Mouse (Mus musculus) urinary bladder, postnatal 4 days (tissue): ENCODE measurements around the gene Kcnq1.

Experiments used
- DNase-seq, 2 experiments: peaks; one replicate each; pipeline ENCODE4 v3.0.0; 2021 to 2022; ENCODE audit warnings: low spot score in 2 of 2

Kcnq1 gene

DNA sequence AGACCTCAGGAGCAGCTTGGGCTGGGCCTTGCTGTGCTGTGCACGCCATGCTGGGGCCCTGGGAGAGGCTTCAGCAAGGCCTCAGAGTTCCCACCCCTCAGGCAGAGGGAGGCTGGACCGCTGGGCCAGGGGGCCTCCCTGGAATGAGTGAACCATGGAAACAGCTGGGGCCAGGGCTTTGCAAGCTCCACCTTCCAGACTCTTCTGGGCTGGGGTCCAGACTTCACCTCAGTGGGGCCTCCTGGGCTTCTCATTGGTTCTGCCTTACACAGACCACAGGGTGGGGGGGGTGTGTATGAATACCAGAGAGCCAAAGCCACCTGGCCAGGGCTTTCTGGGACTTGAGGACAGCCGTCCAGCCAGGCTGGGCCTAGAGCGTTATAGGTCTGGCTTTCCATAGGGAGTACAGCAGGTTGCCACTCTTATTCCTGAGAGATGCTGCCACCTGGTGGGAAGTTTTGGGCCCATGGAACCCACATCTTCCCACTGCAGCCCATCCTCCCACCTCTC is 19.0 kb upstream of the Kcnq1 start:
- peak; percentile 72 to 75 for DNase-seq

DNA sequence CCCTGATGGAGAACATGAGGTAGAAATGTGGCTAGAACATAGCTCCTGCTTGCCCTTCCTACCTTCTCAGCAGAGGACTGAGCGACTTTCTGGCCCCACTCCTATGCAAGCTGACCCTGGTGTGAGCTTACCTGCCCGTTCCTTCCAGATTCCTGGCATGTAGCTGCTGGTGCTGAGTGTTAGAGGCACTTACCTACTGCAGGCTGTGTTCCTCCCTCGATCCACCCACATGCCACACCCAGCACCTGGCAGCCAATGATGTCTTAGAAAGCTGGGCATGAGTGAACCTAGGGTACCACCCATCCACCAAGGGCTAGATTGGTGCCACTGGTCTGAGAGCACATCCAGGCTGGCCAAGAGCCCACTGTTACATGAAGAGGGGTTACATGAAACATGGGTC is 12.3 kb upstream of the Kcnq1 start:
- no peak for DNase-seq

DNA sequence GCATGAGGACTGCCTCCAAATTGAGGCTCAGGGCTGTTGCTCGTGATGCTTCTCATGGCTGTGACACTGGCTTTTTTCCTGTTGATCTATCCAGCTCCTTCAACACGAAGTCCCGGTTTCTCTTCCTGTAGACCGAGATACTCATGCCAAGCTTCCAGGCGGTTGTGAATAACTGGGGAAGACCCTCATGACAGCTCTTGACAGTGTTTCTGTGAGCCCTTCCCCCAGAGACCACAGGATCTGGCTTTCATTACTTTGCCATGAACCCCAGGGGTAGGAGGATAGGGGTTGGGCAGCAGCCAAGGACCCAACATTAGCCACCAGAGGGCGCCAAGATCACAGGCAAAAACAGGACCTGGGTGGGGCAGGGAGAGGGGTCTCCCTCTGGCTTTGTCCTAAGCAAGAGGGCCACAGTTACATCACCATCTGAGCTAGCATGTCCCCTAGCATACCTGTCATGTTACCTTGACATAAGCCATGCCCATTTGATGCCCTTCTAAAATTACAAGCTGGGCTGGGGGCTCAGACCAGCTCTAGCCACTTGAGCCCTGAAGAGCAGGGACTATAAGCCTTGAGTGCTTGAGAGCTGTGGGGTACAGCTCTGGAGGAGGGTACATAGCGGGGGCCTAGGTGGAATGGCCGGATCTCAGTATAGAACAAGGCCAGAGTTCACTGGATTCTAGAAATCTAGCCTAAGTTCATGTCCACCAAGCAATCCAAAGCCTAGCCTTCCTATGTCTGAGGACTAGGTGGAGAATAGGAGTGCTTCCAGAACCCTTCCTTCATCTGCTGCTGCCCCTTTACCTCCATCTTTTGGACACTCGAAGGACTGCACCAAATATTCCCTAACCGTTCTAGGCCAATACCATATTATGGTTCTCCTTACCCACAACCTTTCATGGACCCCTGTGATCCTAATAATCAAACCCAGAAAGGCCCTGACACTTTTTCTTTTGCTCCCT is 11.3 kb upstream of the Kcnq1 start, which contains the start of gene Trpm5:
Gene Trpm5 (minus strand): TSS at position 51 of the 962 bp plus-strand sequence.
- DNase-seq: peak; percentile 51 to 84

DNA sequence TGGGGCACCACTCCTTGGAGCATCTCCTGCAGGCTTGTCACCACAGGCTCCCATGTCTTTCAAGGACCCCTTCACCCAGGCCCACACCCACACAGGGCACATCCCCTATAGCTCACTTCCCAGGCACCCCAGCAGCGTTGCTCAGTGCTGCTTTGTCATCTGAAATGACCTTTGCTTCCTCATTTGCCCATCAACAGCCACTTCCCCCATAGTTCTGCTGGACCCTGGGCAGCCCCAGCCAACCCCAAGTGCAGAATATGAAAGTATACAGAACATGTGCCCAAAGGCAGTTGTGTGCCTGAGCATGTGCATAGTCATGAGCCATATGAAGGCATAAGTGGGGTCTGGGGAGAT is 10.6 kb upstream of the Kcnq1 start:
- DNase-seq: no peak

DNA sequence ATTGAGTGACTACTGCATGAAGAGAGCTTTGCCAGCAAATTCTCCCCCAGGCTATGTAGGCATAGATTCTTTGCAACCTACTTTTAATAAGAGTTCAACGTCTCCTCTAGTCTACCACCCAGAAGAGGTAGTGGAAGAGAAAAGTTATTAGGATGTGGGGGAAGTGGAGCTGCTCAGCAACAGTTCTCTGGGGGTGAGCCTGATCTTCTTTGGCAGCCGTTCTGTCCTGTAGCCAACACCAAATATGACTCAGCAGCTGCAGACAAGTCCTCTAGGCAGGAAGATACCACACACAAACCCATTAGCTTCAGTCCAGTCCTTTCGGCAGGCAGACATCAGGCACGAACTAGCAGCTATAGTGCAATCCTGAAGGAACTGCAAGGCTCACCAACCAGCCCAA is 5.4 kb upstream of the Kcnq1 start:
- DNase-seq: no peak

DNA sequence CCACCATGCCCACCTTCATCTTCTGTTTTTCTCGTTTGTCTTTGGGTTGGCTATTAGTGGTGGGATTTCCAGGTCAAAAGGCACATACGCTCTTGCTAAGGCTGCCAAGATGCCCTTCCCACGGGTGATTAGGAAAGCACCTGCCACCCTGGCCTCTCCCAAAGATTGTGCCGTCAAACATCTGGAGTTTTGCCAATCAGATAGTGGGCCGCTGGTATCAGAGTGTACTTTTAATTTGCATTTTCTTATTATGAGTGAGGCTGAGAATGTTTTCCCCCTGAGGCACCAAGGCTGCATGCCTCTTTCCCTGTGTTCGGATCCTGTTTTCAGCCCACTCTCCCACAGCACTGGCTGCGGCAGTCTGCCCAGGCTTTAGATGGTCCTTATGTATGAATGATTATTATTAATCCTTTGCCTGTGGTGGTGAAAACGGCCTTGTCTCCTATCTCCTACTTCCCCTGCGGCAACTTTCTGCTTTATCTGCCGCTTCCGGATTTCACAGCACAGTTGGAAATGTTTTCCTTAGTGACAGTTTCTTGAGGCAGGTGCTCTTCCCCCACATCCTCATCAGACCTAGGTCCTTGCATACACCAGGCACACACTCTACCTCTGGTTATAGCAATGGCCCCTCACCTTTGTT is 784 bp upstream of the Kcnq1 start:
- DNase-seq: no peak

DNA sequence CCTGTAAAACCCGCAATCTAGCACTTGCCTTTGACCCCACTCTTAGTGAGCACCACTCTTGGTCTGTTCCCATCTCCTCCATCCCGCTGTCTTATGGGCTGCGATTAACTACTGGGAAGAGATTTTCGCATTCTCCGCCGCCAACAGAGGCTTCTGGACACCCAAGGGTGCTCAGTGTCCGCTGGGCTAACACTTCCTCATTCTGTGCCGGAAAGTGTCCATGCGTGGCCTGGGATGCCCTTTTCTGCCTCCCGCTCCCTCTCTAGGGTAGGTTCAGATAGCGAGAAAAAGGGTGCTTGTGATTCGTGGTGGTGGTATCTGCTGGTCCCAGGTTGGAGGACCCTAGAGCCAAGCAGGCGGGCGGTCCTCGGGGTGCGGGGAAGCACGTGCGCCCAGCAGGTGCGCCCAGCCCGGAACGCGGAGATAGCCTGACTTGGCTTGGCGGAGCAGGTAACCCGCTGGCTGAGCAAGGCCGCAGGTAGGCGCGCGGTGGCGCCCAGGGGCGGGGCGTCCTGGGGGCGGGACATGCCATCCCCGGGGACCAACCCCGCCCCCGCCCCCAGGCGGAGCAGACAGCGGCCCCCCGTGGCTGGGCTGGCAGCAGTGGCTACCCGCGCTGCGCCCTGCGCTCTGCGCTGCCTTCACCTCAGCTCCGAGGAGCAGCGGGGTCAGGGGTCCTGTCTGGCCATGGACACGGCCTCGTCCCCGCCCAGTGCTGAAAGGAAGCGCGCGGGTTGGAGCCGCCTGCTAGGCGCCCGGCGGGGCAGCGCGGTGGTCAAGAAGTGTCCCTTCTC is 707 bp downstream of the Kcnq1 start:
- DNase-seq: peak in 1 of 2 experiments; percentile 38

DNA sequence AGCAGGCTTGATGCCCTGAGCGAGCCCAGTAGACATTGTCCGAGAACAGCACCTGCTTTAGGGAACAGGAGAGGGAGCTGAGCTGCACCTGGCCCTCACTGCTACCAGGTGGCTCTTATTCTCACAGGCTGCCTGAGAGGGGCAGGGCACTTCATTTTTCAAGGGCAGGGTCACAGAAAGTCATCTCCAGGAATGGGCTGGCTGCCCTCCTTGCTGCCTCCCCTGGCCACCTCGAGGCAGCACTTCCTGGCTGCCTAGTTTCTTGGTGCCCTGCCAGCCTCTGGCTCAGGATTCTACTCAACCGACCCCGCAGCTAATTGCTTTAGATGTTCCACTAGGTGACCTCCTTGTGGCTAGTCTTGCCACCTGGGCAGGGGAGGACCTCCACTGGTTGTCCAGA is 2.0 kb downstream of the Kcnq1 start:
- no peak for DNase-seq

DNA sequence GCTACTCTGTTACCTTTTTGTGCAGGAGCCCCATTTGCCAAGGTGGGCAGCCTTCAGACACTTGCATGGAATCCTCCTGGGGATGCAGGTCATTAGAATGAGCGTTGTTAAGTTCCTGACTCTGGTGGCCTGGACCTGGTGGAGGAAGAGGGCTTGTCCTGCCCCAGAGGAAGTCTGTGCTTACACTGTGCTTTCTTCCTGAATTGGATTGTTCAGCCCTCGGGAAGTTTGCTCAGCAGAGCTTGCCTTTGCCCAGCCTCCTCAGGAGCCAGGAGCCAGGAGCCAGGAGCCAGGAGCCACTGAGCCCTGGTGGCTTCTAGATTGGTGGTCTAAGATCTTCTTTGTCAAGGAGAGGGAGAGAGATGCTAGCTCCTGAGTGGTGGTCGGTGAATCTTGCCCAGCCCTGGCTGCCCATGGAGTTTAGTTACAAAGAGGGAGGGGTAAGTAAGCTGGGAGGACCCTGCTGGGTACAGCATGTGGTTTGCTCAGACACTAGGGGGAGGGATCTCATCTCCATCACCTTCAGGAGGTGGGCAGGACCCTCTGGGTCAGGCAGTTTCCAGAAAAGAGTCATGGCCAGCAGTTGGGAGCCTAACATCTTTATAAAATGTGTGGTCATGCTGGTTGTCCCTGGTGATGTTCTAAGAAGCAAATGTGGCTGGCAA is 3.0 kb downstream of the Kcnq1 start:
- DNase-seq: no peak

DNA sequence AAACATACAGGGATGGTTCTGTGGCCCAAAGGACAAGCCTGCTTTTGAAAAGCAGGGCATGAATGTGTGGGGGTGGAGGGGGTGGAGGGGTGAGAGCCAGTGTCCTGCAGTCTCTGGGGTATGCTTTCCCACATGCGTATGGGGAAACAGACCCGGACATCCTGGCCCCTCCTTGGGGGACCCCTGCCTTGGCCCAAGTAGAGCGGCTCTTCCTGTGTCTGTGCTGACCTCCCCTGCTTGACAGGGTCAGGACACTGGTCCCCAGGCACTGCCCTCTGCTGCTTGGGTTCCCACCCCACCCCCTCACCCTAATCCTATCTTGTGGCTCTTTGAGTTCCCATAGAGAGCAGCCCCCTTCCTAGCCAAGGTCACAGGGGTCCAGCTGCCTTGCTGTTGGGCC is 3.5 kb downstream of the Kcnq1 start:
- no peak for DNase-seq

DNA sequence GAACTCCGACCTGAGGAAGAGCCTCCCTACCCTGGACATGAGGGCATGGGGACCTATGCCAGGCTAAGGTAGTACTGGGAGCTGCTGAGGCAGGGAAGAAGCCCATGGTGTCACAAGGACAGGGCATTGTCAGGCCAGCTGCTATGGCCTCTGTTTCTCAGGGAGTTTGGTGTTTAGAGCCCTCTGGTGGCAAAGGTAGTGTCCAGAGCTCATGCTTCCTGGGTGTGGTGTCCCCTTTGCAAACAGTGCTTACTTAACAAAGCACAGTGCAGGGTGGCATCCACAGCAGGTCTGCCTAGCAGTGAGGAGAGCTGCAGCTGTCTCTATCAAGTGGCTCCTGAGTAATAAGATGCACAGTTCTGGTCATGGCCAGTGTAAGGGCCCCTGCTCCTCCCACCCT is 4.6 kb downstream of the Kcnq1 start:
- no peak for DNase-seq

DNA sequence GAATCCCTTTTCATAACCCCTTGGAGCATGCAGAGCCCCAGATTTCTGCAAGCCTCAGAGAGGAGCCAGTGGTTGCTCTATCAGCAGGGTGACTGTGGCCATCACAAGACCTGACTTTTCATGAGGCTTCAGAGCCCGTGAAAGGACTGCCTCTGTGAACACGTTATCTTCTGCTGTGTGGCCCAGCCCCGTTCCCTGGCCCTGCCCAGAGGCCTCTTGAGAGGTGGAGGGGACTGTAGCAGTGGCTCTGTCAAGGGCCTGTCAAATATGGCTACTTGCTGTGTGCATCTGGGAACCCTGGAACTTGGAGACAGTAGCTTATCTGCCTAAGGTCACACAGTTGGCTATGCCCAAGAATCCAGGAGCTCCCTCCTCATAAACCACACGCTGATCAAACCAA is 5.6 kb downstream of the Kcnq1 start:
- DNase-seq: no peak

DNA sequence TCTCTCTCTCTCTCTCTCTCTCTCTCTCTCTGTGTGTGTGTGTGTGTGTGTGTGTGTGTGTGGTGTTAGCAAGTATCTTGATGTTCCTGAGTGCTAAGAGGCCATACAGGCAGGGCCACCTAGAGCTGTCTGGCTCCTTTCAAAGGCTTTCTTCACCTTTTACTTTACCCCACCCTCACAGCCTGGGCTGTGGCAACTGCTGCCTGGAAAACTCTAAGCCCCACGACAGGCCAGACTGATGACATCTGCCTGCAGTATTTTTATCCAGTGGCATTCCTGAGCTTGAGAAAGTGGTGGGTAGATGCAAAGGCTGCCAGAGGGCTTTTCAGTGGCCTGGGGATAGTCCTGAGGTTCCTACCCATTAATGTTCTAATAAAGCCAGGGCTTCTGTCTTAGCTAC is 6.2 kb downstream of the Kcnq1 start:
- DNase-seq: no peak

DNA sequence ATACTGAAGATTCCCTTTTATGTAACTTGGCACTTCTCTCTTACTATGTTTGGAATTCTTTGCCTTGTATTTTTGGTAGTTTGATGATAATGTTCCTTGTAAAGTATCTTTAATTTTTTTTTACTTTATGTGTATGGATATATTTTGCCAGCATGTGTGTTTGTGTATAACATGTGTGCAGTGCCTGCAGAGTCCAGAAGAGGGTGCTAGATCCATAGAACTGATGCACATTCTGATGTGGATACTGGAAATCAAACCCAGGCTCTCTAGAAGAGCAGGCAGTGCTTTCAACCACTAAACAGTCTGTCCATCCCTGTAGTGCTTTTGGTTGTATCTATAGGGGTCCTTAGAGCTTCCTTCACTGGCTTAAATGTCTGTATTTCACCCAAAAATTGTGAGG is 8.6 kb downstream of the Kcnq1 start:
- no peak for DNase-seq

DNA sequence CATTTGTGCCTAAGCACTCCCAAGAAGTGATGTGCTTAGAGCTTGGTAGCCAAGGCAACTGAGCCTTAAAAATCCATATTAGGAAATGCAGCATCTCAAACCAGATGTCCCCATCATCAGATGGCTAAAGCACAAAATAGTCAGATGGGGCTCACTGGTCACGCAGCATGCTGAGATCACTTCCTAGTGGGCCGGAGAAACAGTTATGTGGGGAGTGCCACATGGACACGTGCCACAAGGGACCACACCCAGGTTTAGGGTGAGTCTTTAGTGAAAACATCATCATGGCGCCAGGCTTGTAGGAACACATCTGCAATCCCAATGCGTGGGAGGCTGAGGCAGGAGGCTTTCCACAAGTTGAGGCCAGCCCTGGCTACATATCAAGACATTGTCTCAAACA is 10.4 kb downstream of the Kcnq1 start:
- DNase-seq: no peak

DNA sequence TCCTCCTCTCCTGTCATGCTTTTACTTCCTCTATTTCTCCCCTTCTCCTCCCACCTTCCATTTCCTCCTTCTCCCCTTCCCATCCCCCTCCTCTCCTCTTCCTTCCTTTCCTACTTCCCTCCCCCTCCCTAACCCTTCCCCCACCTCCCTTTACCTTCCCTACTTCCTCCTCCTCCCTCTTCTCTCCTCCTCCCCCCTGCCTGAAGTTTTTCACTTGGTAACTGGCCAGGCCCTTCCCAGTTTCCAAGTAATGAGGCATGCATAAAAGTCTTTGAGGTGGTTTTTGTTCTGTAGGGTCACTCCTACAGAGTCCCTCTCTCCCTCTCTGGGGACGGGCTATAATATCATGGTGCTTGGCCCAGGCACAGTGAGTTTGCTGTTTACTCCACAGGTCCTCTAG is 13.2 kb downstream of the Kcnq1 start:
- no peak for DNase-seq

DNA sequence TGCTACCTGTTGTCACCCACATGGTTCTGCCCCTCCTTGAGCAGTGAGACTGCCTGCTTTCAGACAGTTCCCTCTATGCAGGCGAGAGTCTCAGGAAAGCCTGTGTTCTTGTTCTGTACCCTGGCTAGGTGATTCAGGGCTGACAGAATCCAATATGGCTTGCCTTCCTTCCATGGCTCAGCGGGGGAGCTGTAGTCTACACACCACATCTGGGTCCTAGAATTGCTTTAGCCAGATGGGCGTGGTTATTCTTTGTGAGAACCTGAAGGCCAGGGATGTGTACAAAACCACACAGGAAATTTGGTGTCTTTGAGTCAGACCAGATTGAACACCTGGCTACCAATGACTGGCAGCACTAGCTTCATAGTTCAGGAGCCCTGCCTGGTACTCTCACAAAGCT is 13.7 kb downstream of the Kcnq1 start:
- no peak for DNase-seq

DNA sequence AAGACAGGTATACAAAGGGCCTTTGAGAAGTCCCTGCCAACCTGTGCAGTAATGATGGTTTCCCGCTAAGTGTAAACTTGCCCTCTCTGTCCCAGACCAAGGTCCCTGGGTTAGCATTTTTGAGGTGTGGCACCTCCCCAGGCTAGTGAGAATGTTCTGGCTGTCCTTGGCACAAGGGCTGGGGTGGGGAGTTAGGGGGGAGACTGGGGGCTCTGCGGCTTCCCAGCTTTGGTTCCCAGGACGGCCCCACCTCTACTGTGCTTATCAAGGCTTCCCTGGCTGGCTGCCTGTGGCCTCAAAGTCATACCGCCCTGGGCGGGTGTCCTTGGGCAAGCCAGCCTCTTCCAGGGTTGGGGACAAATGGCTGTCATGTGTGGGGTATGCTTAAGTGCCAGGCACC is 16.0 kb downstream of the Kcnq1 start:
- no peak for DNase-seq

DNA sequence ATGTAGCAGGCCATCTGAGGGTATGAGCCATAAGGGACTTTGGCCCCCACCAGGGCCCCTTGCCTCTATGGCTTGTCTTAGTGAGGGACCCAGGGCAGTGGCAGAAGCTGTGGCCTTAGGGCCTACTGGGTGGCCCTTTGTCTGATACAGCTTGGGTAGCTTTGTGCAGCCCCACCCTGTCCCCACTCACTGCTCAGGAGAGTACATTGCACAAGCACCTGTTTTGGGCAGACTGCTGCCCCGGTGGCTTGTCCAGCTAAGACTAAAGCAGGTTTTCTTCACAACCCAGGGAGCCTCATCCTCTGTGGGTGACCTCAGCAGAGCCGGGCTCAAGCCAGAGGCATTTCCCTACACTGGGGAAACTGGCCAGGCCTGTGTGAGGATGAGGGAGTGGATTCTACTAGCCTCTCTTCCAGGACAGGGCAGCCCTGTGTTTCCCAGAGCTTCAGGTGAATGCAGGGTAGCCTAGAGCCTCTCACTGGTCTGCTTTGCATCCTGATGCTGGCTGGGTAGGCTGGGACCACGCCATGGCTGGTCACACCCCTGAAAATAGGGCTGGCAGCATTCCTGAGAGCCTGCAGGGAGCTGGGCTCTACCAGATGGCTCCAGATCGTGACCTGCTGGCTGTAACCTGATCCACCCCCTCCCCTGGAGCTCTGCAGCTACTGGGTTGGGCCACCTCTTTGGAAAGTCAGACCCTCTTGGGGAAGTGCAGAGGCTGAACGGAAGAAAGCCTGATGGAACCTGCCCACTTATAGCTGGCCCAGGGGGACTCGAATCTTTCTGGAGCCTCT is 17.9 kb downstream of the Kcnq1 start:
- peak; percentile 46 to 68 for DNase-seq

DNA sequence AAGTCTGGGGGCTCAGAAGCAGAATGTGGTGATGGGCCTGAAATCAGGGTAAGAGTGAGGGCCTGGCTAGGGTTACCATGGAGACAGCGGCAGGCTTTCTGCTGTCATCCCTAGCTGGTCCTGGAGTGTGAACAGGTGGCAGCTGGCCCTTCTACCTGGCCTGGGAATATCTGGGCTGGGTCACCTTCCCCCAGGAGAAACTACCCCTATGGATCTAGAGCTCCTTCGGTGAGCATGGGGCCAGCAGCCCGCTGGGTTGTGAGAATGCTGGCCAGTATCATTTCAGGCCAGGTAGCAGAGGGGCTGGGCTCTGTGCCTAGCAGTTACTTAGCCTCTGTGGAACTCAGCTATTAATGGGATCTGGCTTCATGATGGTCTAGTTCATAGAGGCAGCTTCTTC is 18.7 kb downstream of the Kcnq1 start:
- DNase-seq: no peak

DNA sequence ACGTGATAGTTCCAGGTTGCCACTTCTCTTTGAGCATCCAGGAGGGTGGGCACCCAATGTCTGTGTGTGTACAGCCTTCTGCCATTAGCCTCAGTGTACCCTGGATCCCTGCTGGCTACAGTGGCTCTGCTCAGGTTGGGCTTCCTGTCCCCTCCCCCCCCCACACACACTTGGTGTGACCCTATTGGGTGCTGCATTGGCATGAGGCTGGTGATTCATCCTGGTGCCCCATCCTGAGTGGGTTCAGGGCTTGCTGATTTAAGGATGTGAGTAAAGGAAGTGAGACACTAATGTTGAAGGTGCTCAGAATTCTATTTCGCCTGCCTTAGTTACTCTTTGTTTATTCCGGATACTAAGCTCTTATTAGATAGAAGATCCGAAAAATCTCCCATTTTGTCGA is 26.7 kb downstream of the Kcnq1 start:
- no peak for DNase-seq
